Mouse (Mus musculus): Measurements from ENCODE around the gene Zrsr1.

DNA sequence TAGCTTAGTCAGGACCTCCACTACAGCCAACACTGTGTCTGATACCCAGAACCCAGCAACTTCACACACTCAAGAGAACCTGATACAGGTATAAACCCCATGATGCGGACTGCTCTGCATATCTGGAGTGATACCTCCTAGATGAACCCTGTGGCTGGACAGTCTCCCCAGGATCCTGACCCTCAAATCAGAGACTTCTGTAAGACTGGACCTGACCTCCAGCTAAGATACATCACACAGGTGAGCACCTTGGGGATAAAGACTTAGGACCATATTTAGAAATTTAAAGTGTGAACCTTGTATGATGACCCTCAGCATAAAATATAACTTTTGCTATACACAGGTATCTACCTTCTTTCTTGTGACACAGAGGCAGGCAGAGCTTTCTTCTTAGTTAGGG, 1.3 kb upstream of the Zrsr1 start:
- TF ChIP-seq POLR2AphosphoS5 (IDR thresholded peaks at IDR 0.05; ENCODE audit: borderline replicate concordance, low read depth, low read length) (no peak), TAL1 (IDR thresholded peaks at IDR 0.05; ENCODE audit: low read length) (no peak)

All from MEL (cell line).